Mouse (Mus musculus): ENCODE results near the gene B4galt4. TPM values are rescaled to one million over a fixed set of nuclear protein-coding genes. Genes with fewer than 3 reads are reported as not detected.

B4galt4 gene
- polyA plus RNA-seq, 1 experiment from 2014 or later: 29.5 TPM

GRCm38 (mm10) chr16:38743941-38744673 lies 2.0 kb downstream of the B4galt4 start:
- H3K9ac ChIP-seq (ENCODE audit: low read length): no peak overlapping the region
- H3K4me2 ChIP-seq (ENCODE audit: low read length): no peak overlapping the region
- 88% methylated on average over 10 of the region's 10 CpGs for WGBS
- H3K9me3 ChIP-seq (replicated peaks; ENCODE audit: control insufficient read depth, low read length): no peaks in the 10 kb centered on the region
- no peak for ATAC-seq
- H3K4me1 ChIP-seq (ENCODE audit: control insufficient read depth, insufficient read depth, low read length): no peaks in the 10 kb centered on the region
- no peak overlapping the region for H3K27ac ChIP-seq (ENCODE audit: low read depth, low read length)
- H3K27me3 ChIP-seq (replicated peaks; ENCODE audit: control insufficient read depth, insufficient read depth, low read length): no peaks in the 10 kb centered on the region
- no peaks in the 10 kb centered on the region for H3K36me3 ChIP-seq (ENCODE audit: control insufficient read depth, insufficient read depth, low read length)
- DNase-seq (ENCODE audit: low spot score): no peak
- no peak overlapping the region for H3K4me3 ChIP-seq (ENCODE audit: low read depth, low read length)

GRCm38 (mm10) chr16:38750803-38751202 lies 8.7 kb downstream of the B4galt4 start:
- Histone ChIP-seq H3K27me3 (replicated peaks; ENCODE audit: control insufficient read depth, insufficient read depth, low read length) (no peaks in the 10 kb centered on the region), H3K9ac (ENCODE audit: low read length) (no peak overlapping the region), H3K36me3 (ENCODE audit: control insufficient read depth, insufficient read depth, low read length) (no peaks in the 10 kb centered on the region), H3K4me1 (ENCODE audit: control insufficient read depth, insufficient read depth, low read length) (no peaks in the 10 kb centered on the region), H3K27ac (ENCODE audit: low read depth, low read length) (no peak overlapping the region), H3K9me3 (replicated peaks; ENCODE audit: control insufficient read depth, low read length) (no peaks in the 10 kb centered on the region), H3K4me3 (ENCODE audit: low read depth, low read length) (no peak overlapping the region), H3K4me2 (ENCODE audit: low read length) (no peak overlapping the region)
- 85% methylated on average over 6 of the region's 6 CpGs for WGBS
- DNase-seq (ENCODE audit: low spot score) (no peak), ATAC-seq (no peak)

GRCm38 (mm10) chr16:38753631-38754030 lies 11.6 kb downstream of the B4galt4 start:
- Histone ChIP-seq H3K4me1 (ENCODE audit: control insufficient read depth, insufficient read depth, low read length) (no peaks in the 10 kb centered on the region), H3K27me3 (replicated peaks; ENCODE audit: control insufficient read depth, insufficient read depth, low read length) (no peaks in the 10 kb centered on the region), H3K4me3 (ENCODE audit: low read depth, low read length) (no peak overlapping the region), H3K36me3 (ENCODE audit: control insufficient read depth, insufficient read depth, low read length) (peaks cover 16% of the 10 kb centered on the region), H3K4me2 (ENCODE audit: low read length) (no peak overlapping the region), H3K9me3 (replicated peaks; ENCODE audit: control insufficient read depth, low read length) (no peaks in the 10 kb centered on the region), H3K9ac (ENCODE audit: low read length) (no peak overlapping the region), H3K27ac (ENCODE audit: low read depth, low read length) (no peak overlapping the region)
- DNase-seq (ENCODE audit: low spot score) (peak; percentile 11), ATAC-seq (no peak)
- WGBS: 71% methylated on average over 11 of the region's 11 CpGs

- H3K27me3 ChIP-seq (replicated peaks; ENCODE audit: control insufficient read depth, insufficient read depth, low read length): no peaks in the 10 kb centered on the region
- no peak overlapping the region for H3K9ac ChIP-seq (ENCODE audit: low read length)
- no peak overlapping the region for H3K4me2 ChIP-seq (ENCODE audit: low read length)
- peaks cover 20% of the 10 kb centered on the region for H3K36me3 ChIP-seq (ENCODE audit: control insufficient read depth, insufficient read depth, low read length)
- no peaks in the 10 kb centered on the region for H3K9me3 ChIP-seq (replicated peaks; ENCODE audit: control insufficient read depth, low read length)
- no peak overlapping the region for H3K4me3 ChIP-seq (ENCODE audit: low read depth, low read length)
- no peak for DNase-seq (ENCODE audit: low spot score)
- H3K4me1 ChIP-seq (ENCODE audit: control insufficient read depth, insufficient read depth, low read length): no peaks in the 10 kb centered on the region
- ATAC-seq: no peak
- no peak overlapping the region for H3K27ac ChIP-seq (ENCODE audit: low read depth, low read length)
- WGBS: 73% methylated on average over 7 of the region's 7 CpGs
These were observed 13.6 kb downstream of the B4galt4 start for GRCm38 (mm10) chr16:38755452-38756176.

DNA sequence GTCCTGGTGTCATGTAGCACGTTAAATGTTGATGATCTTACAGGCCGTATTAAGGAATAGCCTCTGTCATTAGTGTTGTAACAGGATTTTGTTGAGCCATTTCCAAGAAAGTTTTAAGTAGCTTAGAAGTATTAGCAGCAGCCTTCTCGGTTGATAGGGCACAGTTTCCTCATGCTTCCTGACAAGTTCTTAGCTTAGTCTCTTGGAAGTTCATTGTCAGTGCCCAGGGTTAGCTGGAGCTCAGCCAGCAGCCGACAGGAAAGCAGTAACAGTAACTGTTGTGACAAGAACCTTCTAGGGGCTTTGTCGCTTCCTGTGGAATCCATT lies 14.1 kb downstream of the B4galt4 start:
- Histone ChIP-seq H3K36me3 (ENCODE audit: control insufficient read depth, insufficient read depth, low read length) (peaks cover 20% of the 10 kb centered on the region), H3K9ac (ENCODE audit: low read length) (no peak overlapping the region), H3K27ac (ENCODE audit: low read depth, low read length) (no peak overlapping the region), H3K9me3 (replicated peaks; ENCODE audit: control insufficient read depth, low read length) (no peaks in the 10 kb centered on the region), H3K27me3 (replicated peaks; ENCODE audit: control insufficient read depth, insufficient read depth, low read length) (no peaks in the 10 kb centered on the region), H3K4me1 (ENCODE audit: control insufficient read depth, insufficient read depth, low read length) (no peaks in the 10 kb centered on the region), H3K4me2 (ENCODE audit: low read length) (no peak overlapping the region), H3K4me3 (ENCODE audit: low read depth, low read length) (no peak overlapping the region)
- WGBS: 12% methylated on average over 5 of the region's 5 CpGs
- ATAC-seq (0 out of 2 replicates have a peak, but pooled peaks have one; percentile 15), DNase-seq (ENCODE audit: low spot score) (peak; percentile 67)

DNA sequence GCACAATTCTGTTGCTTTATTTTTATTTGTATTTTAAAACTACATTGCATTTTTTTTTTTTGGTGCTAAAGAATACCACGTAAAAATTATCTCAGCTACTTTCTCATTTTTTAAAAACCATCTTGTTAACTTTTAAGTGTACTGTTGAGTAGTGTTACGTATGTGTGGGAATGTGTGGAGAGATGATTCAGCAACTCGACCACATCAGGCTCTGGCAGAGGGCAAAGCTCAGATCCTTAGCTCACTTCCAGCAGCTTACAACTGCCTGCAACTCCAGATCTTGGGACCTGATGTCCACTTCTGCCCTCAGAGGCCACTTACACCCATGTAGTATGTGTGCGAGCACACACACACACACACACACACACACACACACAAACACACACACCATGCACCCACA lies 14.5 kb downstream of the B4galt4 start:
- Histone ChIP-seq H3K9ac (ENCODE audit: low read length) (no peak overlapping the region), H3K9me3 (replicated peaks; ENCODE audit: control insufficient read depth, low read length) (no peaks in the 10 kb centered on the region), H3K27ac (ENCODE audit: low read depth, low read length) (no peak overlapping the region), H3K4me1 (ENCODE audit: control insufficient read depth, insufficient read depth, low read length) (no peaks in the 10 kb centered on the region), H3K27me3 (replicated peaks; ENCODE audit: control insufficient read depth, insufficient read depth, low read length) (no peaks in the 10 kb centered on the region), H3K4me2 (ENCODE audit: low read length) (no peak overlapping the region), H3K36me3 (ENCODE audit: control insufficient read depth, insufficient read depth, low read length) (peaks cover 20% of the 10 kb centered on the region), H3K4me3 (ENCODE audit: low read depth, low read length) (no peak overlapping the region)
- no peak for ATAC-seq
- DNase-seq (ENCODE audit: low spot score): no peak
- WGBS: 73% methylated on average over 4 of the region's 4 CpGs

DNA sequence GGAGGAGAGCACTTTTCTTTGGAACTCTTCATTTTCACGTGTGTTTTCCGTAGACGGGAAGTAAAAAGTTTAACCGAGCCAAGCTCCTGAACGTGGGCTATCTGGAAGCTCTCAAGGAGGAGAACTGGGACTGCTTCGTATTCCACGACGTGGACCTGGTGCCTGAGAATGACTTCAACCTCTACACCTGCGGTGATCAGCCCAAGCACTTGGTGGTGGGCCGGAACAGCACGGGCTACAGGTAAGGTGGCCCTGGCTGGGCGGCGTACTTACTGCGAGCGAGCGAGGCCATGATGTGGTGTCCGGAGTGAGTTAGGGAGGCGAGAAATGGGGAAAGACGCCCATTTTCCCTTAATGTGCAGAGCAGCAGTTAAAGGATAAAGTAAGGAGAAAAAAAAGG lies 15.6 kb downstream of the B4galt4 start:
- WGBS: 96% methylated on average over 19 of the region's 19 CpGs
- H3K4me3 ChIP-seq (ENCODE audit: low read depth, low read length): no peak overlapping the region

DNA sequence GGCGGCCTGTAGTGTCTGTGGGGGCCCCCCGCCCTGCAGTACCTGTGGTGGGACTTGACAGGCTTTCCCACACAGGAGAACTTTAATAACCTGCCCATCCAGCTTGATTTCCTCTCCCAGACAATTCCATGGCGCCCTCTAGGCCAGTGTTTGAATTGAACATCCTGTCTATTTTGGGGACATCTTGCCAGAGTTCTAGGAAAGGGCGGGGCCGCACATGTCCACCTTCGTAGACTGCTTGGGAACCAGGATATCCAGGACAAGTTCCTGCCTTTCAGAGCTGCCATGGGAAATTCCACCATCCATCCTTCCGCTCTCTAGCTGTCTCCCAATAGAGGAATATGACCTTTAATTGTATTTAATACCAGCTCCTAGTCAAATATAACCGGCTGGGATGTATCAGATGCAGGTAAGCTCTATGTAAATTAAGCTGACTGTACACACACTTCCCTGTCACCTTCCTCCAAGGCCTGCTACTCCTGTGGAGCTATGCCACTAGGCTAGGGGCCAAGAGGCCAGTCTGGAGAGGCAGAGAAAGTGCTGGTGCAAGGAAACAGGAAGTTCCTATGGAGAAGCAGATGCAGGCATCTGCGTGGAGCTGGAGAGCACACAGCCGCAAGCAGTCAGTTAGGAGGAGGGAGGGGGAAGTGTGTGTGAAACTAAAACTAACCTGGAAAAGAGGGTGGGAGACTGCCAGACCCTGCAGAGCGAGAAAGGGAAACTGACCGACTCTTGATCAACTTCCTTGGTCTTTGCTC lies 16.2 kb downstream of the B4galt4 start:
- H3K4me2 ChIP-seq (ENCODE audit: low read length): no peak overlapping the region
- H3K9me3 ChIP-seq (replicated peaks; ENCODE audit: control insufficient read depth, low read length): no peaks in the 10 kb centered on the region
- no peaks in the 10 kb centered on the region for H3K4me1 ChIP-seq (ENCODE audit: control insufficient read depth, insufficient read depth, low read length)
- no peak overlapping the region for H3K4me3 ChIP-seq (ENCODE audit: low read depth, low read length)
- no peak for DNase-seq (ENCODE audit: low spot score)
- no peak overlapping the region for H3K9ac ChIP-seq (ENCODE audit: low read length)
- H3K27ac ChIP-seq (ENCODE audit: low read depth, low read length): no peak overlapping the region
- H3K36me3 ChIP-seq (ENCODE audit: control insufficient read depth, insufficient read depth, low read length): peaks cover 20% of the 10 kb centered on the region
- H3K27me3 ChIP-seq (replicated peaks; ENCODE audit: control insufficient read depth, insufficient read depth, low read length): no peaks in the 10 kb centered on the region
- WGBS: 89% methylated on average over 12 of the region's 12 CpGs
- no peak for ATAC-seq

More for the DNA sequence above, 15.6 kb downstream of the B4galt4 start:
- DNase-seq (ENCODE audit: low spot score): no peak
- Histone ChIP-seq H3K4me1 (ENCODE audit: control insufficient read depth, insufficient read depth, low read length) (no peaks in the 10 kb centered on the region), H3K9ac (ENCODE audit: low read length) (no peak overlapping the region), H3K9me3 (replicated peaks; ENCODE audit: control insufficient read depth, low read length) (no peaks in the 10 kb centered on the region), H3K4me2 (ENCODE audit: low read length) (no peak overlapping the region), H3K27ac (ENCODE audit: low read depth, low read length) (no peak overlapping the region), H3K27me3 (replicated peaks; ENCODE audit: control insufficient read depth, insufficient read depth, low read length) (no peaks in the 10 kb centered on the region), H3K36me3 (ENCODE audit: control insufficient read depth, insufficient read depth, low read length) (peaks cover 20% of the 10 kb centered on the region)
- ATAC-seq: no peak
